Mouse (Mus musculus) testis, adult 2 months (tissue): ENCODE data around the gene Dcakd.

ENCODE experiments used
- CTCF ChIP-seq: fragments of 200-500 bp; IDR thresholded peaks from 2 replicates; pipeline ENCODE4 v1.5.1; 2012; ENCODE audit warnings: low read depth, mild to moderate bottlenecking, inconsistent platforms, low read length, moderate library complexity; ENCODE audit not compliant: control insufficient read depth, insufficient read depth, insufficient replicate concordance
- POLR2A ChIP-seq: fragments of 200-500 bp; IDR thresholded peaks from 2 replicates; pipeline ENCODE4 v1.6.1; 2012; ENCODE audit warnings: low read depth, mild to moderate bottlenecking, inconsistent platforms, low read length, moderate library complexity; ENCODE audit not compliant: control insufficient read depth

- TF ChIP-seq CTCF (no peak), POLR2A (no peak)
These were observed 67.1 kb downstream of the Dcakd start for GRCm38 (mm10) chr11:102961082-102961481.
